Mouse (Mus musculus) liver, postnatal 0 days (tissue): ENCODE results near the gene Srl.

Experiments
- CTCF ChIP-seq: sonication (generic); IDR thresholded peaks from 2 replicates; pipeline ENCODE4 v1.5.1; 2016; ENCODE audit warnings: antibody characterized with exemption, low read depth
- EP300 ChIP-seq: IDR thresholded peaks from 2 replicates; pipeline ENCODE4 v1.6.1; 2016; ENCODE audit warnings: antibody characterized with exemption, low read depth, mild to moderate bottlenecking

- TF ChIP-seq CTCF (peak; percentile 47), EP300 (no peak)
Measured at GRCm38 (mm10) chr16:4548953-4549688, 7.5 kb upstream of the Srl start.
